Mouse (Mus musculus) ES-CJ7 (cell line): Measurements from ENCODE around the gene Slc46a1.

Experiments
- DNase-seq: peaks from one replicate; pipeline ENCODE4 v3.0.0; 2011; ENCODE audit warnings: low read depth, low spot score

The Slc46a1 gene

DNA sequence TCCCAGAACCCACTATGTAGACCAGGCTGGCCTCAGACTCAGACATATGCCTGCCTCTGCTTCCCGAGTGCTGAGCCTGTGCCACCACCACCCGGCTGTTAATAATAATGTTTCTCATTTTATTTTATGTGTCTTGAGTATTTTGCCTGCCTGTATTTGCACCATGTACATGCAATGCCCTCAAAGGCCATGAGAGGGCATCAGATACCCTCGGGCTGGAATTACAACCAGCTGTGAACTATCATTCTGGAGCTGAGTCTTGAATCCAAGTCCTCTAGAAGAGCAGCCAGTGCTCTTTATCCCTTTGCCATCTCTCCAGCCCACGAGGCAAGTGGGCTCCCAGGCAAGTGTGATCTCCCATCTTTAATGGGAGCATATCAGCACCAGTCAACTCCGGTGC, 10.2 kb upstream of the Slc46a1 start:
- peak; percentile 78 for DNase-seq

DNA sequence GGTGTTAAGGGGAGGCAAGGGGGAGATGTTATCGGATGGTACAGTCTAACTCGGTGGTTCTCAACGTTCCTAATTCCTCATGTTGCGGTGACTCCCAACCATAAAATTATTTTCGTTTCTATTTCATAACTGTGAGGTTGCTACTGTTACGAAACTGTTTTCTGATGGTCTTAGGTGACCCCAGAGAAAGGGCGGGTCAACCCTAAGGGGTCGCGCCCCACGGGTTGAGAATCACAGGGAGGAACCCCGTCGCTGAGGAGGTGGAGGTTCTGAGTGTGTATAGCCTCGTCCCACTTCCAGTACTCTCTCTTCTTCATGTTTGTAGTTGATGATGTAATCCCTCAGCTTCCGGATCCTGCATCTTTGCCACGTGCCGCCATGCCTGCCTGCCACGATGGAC, 6.8 kb upstream of the Slc46a1 start:
- DNase-seq: no peak

DNA sequence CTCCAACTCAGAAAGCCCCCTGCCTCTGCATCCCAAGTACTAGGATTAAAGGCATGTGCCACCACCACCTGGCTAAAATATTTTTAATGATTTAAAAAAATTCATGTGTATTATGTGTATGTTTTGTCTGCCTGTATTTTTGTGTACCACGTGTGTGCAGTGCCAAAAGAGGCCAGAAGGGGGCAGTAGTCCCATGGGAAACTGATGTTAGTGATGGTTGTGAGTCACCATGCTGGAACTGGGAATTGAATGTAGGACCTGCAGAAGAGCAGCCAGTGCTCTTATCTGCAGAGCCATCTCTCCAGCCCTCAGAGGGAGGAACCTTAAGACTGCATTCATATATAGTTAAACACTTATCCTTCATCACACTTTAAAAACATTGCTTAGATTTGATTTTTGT, 3.6 kb upstream of the Slc46a1 start:
- peak; percentile 50 for DNase-seq

DNA sequence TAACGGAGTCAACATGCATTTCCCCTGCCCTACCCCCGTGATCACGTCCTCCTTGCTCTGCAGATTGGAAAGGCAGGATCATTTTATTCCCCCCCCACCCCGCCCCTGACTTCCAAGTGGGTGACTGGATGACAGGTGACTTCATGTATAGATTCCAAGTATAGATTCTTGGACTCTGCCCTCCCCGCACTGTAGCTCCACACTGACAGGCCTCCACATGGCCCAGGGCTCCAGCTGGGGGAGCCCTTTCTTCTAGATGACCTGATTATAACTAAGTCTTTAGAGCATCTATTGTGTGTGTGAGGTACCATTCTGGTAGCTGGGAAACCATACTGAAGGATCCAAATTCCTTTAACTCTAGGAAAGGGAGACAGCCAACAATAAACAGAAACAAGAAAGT, 2.8 kb upstream of the Slc46a1 start:
- no peak for DNase-seq

DNA sequence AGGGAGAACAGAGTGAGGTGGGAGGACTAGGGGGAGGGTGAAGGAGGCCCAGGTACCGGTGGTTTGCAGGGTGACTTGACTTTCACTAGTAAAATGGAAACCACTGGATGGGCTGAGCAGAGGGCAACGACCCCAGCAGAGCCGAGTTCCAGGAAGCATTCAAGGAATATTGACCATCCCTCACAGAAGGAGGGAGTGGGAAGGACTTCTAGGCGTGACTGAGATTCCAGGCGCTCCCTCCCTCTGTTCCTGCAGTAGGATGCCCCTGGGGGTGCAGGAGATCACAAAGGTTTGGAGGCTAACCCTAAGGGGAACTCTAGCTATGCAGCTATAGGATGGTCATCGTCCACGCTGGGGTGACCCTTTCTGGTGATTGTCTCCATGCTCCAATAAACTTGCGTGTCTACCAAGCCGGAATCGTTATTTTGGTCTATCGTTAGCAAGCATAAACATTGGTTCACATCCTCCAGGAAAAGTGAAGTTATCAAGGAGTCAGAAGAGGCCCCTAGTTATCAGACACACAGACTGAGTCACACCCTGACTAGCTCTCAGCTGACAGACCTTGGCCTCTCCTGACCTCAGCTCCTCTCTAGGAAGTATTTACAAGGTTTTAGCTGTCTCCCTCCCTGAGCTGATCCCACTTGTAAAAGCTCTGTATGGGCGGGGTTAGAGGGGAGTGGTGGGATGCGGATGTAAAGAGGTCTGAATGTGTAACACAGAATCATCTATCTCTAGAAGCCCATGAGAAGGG, 2.0 kb upstream of the Slc46a1 start:
- peak; percentile 46 for DNase-seq

DNA sequence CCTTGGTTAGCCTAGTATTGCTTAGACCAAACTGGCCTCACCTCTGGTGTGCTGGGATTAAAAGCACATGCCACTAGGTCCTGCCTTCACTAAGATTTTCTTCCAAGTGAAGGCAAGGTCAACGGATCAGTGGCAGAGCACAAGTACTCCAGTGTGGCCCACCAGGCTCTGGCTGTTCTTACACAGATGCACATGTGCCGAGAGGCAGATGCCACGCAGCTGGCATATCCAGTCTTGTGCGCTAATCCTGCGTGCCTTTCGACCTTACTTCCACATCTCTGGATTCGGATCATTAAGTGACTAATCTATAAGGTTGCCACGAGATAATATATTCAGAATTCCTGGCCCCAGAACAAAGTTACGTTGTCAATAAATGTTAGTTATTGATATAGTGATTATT, 381 bp upstream of the Slc46a1 start:
- DNase-seq: no peak

DNA sequence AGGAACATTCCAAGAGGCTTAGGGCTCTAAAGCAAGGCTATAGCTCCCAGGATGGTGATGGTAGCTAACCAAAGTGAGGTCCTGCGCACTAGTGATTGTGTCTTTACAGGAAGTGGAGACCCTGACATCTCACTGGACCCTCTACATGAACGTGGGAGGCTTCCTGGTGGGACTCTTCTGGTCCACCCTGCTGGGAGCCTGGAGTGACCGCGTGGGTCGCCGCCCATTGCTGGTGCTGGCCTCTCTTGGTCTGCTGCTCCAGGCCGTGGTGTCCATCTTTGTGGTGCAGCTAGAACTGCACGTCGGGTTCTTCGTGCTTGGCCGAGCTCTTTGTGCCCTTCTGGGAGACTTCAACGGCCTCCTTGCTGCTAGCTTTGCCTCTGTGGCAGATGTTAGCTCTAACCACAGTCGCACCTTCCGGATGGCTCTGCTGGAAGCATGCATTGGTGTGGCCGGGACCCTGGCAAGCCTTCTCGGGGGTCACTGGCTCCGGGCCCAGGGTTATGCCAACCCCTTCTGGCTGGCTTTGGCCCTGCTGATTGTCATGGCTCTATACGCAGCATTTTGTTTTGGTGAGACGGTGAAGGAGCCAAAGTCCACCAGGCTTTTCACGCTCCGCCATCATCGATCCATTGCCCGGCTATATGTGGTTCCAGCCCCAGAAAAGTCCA, 880 bp downstream of the Slc46a1 start:
- DNase-seq: no peak

DNA sequence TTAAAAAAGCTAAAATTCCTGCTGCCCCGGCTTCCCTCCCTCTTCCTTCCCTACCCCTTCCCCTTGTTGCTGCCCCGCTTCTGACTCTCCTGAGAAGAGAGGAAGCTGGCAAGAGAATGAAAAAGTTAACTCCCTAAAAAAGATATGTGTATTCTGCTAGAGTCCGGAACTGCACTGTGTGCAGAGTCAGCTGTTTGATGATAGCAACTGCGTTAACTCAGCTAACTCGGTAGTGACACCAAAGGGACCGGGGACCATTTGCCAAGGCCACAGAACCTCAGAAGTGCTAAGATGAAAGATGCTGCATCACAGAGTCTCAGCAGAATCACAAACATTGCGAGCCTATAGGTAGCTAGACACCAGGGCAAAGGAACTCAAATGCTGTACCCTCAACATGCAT, 2.0 kb downstream of the Slc46a1 start:
- no peak for DNase-seq

DNA sequence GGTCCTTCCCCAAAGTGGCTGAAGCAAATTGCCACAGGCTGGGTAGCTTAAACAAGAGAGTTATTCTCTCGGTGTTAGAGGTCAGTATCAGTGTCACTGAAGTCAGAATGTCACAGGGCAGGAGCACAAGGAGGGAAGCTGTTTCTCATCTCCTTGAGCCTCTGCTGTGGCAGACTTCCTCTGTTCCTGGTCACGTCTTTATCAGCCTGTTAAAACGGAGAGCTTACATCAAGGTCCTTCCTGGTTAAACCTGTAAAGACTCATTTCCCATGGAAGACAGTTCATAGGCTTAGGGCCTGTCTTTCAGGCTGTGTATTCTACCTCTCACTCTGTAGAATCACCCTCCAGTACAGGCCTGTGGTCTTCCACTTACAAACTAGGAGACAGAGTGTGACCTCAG, 2.4 kb downstream of the Slc46a1 start:
- no peak for DNase-seq

DNA sequence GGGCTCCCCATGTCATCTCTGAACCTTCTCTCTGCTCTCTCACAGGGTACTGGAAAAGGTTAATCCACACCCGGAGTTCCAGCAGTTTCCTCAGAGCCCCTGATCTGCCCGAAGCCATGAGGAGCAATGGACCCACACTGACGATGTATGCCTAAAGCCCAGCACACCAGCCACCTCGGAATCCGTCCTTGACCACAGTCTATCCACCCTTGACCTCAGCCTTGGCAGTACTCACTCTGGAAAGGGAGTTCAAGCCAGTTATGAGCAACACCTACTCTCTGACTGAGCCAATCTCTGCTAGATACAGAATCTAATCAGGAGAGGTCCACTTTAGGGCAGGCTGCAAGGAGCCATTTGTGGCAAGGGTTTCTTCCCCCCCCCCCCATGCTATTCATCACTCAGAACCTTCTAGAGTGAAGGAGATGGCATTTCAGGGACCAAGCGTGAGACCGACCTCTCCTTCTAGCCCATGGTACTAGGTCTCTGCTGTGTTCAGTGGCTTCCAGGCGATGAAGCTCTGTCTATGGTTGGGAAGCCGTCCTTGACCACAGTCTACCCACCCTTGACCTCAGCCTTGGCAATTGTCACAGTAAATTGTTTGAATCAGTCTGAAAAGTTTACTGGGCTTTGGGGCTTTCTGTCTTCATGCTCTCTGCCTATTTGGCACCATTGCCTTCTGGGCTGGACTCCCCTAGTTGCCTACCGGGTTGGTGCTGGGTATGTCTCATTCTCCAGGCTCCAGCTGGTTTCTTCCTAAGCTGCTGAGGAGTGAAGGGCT, 6.0 kb downstream of the Slc46a1 start:
- DNase-seq: no peak

DNA sequence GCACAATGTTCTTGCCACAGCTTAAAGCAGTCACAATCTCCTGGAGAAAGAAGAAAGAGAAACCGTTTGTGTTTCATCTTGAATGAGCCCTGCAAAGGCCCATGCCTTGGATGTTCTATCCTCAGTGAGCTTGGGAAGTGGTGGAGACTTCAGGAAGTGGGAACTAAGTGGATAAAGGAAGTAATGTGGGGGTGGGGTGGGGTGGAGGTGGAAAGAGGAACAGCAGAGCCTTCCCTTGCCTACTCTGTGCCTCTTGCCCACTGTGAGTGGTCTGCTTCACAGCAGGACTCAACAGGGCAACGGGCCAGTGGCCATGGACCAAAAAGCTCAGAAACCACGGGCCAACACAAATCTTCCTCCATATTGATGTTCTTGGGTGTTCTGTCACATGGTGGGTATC, 9.8 kb downstream of the Slc46a1 start:
- no peak for DNase-seq

DNA sequence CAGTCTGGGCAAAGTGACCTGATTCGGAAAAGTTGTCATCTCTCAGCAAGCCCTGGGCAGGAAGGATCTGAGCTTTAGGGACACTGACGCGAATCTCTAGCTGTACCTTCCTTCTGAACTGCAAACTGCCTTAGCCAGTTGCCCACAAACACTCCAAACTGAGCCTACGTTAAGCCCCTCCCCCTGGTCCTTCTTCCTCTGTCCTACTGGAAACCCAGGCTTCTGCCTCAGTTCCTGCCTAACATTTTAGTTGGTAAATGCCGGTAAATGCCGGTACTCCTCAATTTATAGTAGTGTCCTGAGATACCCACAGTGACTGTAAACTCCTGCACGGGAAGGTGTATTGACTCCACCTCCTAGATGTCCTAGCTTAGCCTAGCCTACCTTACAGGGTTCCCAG, 18.1 kb downstream of the Slc46a1 start:
- DNase-seq: peak; percentile 40

DNA sequence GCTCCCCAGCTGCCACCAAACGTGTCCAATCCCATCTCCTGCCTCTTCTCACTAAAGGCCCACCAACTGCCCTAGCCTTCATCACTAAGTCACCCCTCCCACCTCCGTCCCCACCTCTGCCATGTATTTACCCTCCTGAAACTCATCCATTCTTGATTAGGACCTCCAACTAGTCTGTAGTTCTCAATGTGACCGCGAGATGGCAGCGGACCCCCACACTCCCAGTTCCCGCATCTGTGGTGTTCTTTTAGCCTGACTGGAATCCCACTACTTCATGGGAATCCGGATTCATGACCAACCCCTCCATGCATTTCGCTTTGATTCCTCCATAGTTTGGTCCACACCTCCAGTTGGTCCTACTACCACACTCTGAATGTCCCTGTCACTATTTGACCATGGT, 22.7 kb downstream of the Slc46a1 start:
- peak; percentile 85 for DNase-seq

DNA sequence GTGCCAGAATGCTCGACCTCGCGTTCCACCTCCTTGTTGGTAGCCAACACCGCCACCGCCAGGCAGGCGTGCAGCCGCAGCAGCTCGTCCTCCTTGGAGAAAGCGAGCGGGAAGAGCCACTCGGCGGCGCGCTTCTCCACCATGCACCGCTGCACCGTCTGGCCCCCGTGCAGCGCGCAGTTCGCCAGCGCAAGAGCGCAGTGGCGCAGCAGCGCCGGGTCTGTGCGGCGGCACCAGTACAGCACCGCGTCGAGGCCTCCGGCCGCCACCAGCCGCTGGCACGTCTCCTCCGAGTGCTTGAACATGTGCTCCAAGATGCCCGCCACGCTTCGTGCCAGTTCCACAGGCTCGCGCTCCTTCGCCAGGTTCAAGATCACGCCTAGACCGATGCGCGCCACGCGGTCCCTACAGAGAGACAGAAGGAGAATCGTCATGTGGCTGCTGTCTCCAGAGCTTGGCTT, 25.3 kb downstream of the Slc46a1 start:
- DNase-seq: peak; percentile 73

DNA sequence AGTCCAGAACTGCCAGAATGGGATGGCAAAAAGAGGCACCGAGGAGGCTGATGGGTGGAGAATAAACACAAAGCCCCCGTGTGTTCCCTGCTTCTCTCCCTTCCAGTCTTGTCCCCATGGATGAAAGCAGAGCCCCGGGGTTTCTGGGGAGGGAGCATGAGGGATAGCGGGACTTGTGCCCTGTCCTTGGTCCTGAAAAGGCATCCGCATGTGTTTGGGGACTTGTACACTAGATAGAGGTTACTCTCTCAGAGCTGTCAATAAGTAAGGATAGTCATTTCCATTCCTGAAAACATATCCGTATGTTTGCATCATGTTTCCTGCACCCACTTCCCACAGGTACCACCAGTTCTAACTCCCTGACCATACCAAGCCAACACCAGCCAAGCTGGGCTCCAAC, 30.4 kb downstream of the Slc46a1 start:
- DNase-seq: peak; percentile 77

DNA sequence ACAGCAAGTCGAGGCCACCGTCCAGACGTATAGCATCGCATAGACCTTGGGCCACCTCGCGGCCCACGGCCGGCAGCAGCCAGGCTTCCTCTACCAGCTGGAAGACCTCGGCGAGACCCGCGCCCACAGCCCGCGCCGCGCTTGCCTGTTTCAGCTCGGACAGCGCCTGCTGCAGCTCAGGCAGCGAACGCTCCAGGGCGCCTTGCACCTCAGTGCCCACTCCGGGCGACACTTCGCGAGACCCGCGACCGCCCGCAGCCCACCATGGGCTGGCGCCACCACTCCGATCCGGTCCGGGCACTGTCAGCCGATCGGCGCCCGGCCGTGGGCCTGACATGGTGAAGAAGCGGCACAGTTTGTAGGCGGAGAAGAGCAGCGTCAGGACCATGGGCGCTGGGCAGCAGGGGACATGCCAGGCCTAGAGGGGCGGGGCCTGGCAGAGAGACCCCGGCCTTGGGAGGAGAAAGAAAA, 31.6 kb downstream of the Slc46a1 start:
- no peak for DNase-seq

DNA sequence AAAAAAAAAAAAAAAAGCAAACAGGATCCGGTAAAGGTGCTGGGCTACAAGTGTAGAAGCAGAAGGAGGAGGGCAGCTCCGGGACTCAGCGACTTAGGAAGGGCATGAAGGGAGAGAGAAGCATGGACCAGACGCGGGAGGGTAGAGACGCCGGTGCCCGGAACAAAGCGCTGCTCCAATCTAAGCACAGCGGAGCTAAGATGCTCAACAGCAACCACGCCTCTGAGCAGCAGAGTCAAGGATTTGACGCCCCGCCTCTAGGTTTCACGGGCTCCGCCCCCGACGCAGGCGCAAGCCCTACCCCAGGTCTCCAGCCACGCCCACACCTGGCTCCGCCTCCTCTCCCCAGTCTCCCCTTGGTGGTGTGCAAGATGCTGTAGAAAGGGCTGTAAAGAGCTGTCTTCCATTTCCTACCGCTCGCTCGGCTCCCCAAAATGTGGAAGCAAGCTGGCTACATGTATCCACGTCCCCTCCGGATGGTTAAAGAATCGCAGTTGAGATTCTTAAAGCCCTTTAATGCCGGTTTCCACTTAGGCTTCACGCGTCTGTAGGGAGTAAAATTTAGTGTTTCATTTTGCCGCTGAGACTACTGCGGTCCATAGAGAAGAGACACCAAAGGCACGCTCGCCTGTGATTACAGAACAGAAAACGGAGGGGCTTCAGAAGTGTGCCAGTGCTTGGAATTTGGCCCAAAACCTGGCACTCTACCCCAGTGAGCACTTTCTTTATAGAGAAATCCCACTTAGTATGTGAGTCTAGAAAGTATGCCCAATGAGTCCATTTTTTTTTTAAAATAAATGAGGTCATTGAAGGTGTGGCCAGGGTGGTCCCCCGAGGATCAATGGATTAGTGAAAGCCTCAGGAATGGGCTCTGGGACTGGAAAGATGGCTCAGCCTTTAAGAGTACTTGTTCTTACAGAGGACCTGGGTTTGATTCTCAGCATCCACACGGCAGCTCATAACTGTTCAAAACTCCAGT, 32.3 kb downstream of the Slc46a1 start, which contains the start of gene Sarm1:
Gene Sarm1 (minus strand): TSS at position 211 of the 979 bp plus-strand sequence.
- peak; percentile 97 for DNase-seq

DNA sequence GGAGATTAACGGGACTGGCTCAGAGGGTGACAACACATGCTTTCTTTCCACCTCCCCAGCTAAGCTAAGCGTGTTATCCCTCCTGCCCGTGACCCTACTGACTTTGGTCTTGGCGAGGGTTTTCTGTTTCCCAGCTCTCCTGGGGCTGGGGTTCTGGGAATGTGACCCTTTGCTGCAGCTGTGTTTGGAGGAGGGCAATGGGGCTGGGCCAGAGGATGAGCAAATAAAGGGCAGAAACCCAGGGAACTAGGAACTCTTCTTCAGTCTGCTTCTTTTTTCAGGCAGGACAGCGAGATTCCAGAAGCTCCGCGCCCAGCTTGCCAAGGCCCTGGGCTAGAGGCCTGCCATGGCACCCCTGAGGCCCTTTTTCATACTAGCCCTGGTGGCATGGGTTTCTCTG, 33.5 kb downstream of the Slc46a1 start, which contains the start of gene Vtn:
Gene Vtn (plus strand): TSS at position 88 of the 400 bp plus-strand sequence.
- no peak for DNase-seq

DNA sequence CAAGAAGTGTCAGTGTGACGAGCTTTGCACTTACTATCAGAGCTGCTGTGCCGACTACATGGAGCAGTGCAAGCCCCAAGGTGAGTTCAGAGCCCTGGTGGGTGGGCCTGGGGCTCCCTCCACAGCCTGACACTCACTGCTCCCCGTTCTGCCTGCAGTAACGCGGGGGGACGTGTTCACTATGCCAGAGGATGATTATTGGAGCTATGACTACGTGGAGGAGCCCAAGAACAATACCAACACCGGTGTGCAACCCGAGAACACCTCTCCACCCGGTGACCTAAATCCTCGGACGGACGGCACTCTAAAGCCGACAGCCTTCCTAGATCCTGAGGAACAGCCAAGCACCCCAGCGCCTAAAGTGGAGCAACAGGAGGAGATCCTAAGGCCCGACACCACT, 34.0 kb downstream of the Slc46a1 start:
- DNase-seq: no peak

DNA sequence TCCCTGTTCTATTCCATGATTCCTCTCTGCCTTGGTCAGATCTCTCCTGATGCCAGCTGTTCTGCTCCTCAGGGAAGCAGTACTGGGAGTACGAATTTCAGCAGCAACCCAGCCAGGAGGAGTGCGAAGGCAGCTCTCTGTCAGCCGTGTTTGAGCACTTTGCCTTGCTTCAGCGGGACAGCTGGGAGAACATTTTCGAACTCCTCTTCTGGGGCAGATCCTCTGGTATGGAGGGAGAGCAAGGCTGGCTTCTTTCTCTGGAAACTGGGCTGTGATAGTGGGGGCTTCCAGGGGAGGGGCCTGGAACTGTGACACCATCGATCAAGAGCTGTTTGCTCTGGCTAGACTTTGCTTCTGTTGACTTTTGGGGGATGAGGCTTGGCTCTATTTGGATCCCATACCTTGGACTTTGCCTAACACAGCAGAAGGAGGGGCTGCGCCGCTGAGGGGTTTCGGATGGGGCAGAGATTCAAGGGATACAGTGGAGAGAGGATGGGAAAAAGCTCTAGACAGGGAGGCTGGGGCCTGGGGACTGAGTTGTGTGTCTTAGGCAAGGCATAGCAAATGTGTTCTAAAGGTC, 35.2 kb downstream of the Slc46a1 start:
- DNase-seq: no peak

DNA sequence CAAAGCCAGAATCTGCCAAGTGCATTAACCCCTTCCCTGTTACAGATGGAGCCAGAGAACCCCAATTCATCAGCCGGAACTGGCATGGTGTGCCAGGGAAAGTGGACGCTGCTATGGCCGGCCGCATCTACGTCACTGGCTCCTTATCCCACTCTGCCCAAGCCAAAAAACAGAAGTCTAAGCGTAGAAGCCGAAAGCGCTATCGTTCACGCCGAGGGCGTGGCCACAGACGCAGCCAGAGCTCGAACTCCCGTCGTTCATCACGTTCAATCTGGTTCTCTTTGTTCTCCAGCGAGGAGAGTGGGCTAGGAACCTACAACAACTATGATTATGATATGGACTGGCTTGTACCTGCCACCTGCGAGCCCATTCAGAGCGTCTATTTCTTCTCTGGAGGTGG, 36.0 kb downstream of the Slc46a1 start:
- DNase-seq: no peak
